Mouse (Mus musculus): ENCODE measurements around the gene Zfp92. TPM values are rescaled to one million over a fixed set of nuclear protein-coding genes. Genes with fewer than 3 reads are reported as not detected.
"Not testable (repeated sequence)": the region's sequence is repeated elsewhere in the genome, so short reads cannot be mapped to it uniquely, and the experiment has no call there.

The Zfp92 gene
- total RNA-seq (2014; fragmentation: Nextera tagmentation) = 0.04 TPM in 1 of 2 replicates, not detected in the other
- not detected in 2 replicates for total RNA-seq (2017)

DNA sequence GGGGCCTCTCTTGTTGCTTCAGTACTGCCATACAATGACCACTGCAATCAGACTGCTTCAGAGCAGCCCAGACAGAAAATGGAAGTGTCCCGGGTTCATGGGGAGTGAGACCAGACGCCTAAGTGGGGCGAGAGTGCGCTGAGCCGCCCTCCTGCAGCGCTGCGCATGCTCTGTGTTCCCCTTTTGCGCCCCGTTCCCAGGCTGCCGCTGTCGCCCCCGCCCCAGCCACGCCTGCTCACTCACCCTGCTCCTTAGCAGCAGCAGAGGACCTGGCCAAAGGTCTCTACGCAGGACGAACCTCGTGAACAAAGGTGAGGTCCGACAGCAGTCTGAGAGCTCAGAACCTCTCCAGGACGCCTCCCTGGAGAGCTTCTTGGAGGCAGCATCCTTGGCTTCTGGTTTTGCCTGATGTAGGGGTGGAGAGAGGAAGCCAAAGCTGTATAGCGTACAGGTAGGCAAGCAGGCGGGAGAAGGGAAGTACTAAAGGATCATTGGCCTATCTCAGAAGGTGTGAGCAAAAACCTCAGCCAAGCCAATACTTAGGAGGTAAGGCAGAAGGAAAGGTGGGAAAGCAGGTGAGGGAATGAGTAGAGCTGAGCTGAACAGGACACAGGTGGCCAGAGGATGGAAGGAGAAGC lies at the start of gene Zfp92:
Gene Zfp92, plus strand, starts transcription at position 217 of the 638 bp plus-strand sequence.
- ATAC-seq (replicated peaks; ENCODE audit: low FRiP score, low TSS enrichment, poor library complexity, severe bottlenecking) = 0 out of 2 replicates have a peak, but pooled peaks have one; percentile 30

DNA sequence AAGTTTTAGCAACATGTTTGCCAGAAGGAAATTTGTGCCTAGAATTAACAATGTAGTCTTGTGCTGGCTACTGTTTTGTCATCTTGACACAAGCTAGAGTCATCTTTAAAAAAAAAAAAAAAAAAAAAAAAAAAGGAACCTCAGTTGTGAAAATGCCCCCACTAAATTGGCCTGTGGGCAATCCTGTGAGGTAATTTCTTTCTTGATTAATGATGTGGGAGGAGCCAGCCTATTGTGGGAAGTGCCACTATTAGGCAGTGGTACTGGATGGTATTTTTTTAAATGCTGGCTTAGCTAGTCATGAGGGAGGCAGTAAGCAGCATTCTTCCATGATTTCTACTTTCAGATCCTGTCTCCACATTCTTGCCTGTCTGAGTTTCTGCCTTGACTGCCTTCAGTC lies 47.6 kb upstream of the Zfp92 start:
- no peak for ATAC-seq (replicated peaks; ENCODE audit: low FRiP score, low TSS enrichment, poor library complexity, severe bottlenecking)

DNA sequence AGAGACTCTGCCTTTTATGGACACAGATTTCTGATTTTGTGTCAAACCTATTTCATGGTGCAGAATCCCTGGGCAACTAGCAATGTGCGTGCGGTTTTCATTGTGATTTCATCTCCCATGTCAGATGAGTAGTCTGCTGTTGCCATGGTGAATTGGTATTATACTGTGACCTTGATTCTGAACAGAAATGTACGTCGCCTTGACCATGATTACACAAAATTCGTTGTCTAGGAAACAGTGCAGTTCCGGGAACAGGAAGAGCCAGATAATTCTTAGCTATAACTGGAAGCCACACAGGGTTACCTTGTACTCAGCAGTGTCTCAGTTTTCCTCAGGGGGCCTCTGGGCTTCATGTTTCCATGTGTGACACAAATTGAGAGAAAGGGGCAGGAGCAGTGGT lies 26.5 kb upstream of the Zfp92 start:
- ATAC-seq (replicated peaks; ENCODE audit: low FRiP score, low TSS enrichment, poor library complexity, severe bottlenecking) = no peak

DNA sequence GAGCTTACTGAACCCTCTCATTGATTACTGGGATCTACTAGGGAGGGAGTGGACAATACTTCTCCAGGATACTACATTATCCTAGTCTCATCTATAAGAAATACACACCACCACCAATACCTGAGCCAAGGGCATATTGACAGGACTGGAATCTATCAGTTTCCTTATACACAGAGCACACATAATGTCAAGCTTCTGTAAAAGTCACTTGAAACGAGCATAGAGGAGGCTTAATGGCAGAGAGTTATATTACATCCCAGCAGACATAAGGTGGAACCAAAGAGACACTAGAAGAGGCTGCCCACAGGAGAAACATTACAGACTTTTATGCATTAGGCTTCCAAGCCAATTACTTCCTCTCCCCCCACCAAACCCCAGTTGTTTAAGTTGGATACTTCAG lies 26.0 kb upstream of the Zfp92 start:
- ATAC-seq (replicated peaks; ENCODE audit: low FRiP score, low TSS enrichment, poor library complexity, severe bottlenecking) = no peak

DNA sequence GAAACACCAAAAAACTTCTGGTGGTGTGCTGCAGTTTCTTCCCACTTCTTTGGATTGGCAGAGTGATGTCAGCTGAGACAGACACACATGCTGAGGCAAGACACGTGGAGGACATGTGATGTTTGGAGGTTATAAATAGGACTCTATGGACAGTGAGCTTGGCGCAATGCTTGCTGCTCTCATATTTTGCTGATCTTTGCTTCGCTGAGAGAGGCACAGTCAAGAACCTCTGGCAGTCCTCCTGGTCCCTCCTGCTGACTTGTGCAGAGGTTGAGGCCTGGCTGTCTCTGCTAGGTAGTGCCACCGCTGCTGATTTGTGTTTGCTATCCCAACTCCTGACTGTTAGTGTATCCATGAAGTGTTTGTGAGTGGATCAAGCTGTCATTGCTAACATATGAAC lies 19.4 kb upstream of the Zfp92 start:
- no peak for ATAC-seq (replicated peaks; ENCODE audit: low FRiP score, low TSS enrichment, poor library complexity, severe bottlenecking)

DNA sequence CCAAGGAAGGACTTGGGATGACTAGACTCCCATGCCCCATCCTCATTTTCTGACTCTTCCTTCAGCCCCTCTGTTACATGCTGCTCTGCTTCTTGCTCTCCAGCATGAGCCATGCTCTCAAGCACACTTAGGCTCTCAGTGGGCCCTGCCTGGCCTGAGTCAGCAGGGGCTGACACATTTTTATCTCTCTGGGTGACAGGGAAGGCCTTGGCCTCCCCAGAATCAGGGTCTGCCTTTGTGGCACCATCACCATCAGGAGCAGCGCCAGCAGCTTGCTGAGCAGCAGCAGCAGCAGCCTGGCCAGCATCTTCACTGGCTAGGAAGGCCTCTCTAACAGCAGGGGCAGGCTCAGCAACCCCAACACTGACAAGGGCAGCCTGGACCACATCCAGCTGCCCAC lies 14.4 kb upstream of the Zfp92 start:
- no peak for ATAC-seq (replicated peaks; ENCODE audit: low FRiP score, low TSS enrichment, poor library complexity, severe bottlenecking)

DNA sequence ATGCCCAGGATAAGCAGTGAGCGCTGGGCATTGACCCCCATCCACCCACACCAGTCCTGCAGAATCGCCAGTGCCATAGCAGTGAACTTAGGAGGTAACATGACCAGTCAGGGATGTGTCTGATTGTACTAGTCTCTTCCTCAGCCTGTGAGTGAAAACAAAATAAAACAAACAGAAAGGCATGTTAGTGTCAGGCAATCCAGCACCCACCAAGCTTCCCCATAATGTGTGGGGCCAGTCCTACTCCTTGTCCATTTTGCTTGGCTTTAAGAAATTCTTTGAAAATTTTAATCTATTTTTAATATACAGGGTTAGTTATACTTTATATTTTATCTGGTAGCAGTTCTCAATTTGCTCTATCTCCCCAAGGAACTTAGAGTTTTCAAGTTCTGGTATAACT lies 12.3 kb upstream of the Zfp92 start, which contains the start of gene Gm18336:
Gene Gm18336, minus strand, starts transcription at position 101 of the 400 bp plus-strand sequence.
- ATAC-seq (replicated peaks; ENCODE audit: low FRiP score, low TSS enrichment, poor library complexity, severe bottlenecking) = not testable (repeated sequence)

DNA sequence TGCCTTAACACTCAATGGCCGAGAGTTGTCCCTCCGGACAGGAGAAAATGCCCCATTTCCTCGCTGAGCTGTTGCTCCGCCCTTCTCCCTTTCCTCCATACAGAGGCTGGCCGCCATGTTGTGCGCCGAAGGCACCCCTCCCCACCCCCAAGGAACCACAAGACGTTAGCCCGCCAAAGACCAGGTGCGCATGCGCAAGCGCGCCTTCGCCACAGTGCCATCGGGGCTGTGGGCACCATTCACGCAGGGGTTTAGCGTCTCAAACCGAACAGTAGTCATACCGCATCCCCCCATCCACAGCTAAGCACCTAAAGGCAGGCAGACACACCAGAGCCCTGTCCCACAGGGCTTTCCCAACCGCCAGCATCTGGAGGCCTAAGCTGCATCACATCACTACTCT lies 9.9 kb upstream of the Zfp92 start:
- ATAC-seq (replicated peaks; ENCODE audit: low FRiP score, low TSS enrichment, poor library complexity, severe bottlenecking) = no peak

DNA sequence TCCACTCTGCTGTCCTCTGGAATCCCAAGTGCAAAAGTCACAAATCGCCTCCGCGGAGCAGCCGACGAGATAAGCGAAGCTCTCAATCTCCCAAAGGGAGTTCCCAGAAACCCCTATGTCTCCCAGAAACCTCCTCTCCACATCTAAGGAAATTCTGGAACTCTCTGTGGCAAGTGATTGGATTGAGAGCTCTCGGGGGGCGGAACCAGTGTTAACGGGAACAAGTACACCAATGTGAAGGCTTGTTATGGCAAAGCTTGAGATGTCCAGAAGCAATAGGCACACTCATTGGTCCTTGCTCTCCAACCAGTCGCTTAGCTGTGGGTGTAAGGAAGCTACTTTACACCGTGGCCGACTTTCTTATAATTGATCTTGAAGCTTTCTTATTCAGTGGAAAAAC lies 9.3 kb upstream of the Zfp92 start:
- ATAC-seq (replicated peaks; ENCODE audit: low FRiP score, low TSS enrichment, poor library complexity, severe bottlenecking) = no peak

DNA sequence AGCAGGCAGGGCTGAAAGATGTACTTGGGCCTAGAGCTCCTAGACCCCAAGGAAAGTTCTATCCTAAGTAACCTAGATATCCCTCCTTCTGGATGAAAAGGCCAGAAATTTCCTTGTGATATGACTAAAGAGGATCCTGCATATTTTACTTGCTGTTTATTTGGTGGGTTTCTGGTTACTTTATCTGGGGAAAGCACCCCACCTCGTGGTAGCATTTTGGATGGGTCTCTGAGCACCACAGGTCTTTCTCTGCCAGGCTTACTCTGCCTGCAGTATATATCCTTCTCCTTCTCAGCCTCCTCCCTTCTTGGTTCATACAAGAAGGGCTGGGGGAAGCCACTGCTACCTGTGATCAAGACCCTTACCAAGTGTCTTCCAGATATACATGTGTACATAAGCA lies 1.9 kb downstream of the Zfp92 start:
- no peak for ATAC-seq (replicated peaks; ENCODE audit: low FRiP score, low TSS enrichment, poor library complexity, severe bottlenecking)

DNA sequence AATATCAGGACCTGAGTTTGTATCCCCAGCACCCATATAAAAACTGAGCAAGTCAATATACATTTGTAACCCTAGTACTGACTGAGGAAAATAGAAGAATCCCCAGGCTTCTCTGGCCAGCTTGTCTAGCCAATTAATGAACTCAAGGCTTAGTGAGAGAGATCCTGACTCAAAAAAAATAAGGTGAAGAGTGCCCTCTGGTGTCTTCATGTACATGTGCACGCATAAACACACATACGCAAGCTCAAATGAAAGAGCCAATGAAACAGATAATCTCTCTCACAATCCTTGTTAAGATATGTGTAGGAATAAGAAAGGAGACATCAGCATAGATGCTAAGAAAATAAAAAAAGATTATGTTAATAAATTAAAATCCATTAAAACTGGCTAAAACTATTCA lies 19.1 kb downstream of the Zfp92 start:
- peak; percentile 47; the same call in 1 of the 2 replicates for ATAC-seq (replicated peaks; ENCODE audit: low FRiP score, low TSS enrichment, poor library complexity, severe bottlenecking)

DNA sequence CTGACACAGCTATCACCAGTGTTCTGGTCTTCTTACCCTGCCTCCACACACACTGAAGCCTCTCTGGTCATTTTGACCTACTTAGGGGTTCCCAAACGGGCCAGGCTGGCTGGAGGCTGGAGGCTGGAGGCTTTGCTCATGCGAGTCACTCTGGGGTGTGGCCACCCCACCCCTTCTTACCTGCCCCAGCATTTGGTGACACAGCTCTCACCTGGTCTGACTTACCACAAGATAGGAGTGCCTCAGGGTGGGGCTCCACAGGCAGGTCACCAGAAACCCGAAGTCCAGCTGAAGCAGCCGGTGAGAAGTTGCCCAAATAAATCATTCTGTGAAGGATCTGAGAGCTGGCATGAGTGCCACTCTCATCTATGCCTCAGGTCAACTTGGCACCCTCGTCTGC lies 22.0 kb downstream of the Zfp92 start:
- no peak for ATAC-seq (replicated peaks; ENCODE audit: low FRiP score, low TSS enrichment, poor library complexity, severe bottlenecking)

DNA sequence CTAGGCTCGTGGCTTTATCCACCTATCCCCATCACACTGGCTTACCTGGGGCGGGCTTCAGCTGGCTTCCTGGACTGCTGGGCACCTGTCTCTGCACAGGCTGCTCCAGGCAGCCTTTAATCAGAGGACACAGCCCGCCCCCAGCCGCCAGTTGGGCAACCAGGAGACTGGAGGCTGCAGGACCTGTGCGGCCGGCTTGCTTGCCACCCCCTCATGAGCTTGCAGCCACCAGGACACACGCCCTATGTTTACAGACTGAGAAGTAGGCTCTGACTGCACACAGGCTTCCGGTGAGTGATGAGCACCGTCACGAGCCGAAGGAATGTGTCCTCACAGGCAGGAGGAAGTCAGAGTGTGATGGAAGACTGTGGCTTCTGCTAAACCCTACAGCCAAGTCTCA lies 24.4 kb downstream of the Zfp92 start, which contains the start of gene Trex2:
Gene Trex2, minus strand, starts transcription at position 93 of the 400 bp plus-strand sequence.
- no peak for ATAC-seq (replicated peaks; ENCODE audit: low FRiP score, low TSS enrichment, poor library complexity, severe bottlenecking)

DNA sequence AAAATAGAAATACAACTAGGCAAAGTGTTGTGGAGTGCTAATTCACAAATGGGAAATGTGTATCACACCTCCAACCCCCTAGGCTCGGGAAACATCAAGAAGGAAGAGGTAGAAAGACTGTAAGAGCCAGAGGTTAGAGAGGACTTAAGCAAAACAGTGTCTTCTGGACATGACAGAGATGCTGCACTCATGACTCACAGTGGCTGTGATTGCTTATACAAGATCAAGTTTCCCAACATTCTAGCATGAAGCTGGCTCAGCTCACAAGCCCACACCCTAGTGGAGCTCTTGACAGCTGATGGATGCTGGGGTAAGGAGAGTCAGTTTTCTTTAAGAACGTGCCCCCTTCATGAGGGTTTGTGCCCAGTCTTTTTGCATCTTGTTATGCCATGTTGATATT lies 30.5 kb downstream of the Zfp92 start:
- ATAC-seq (replicated peaks; ENCODE audit: low FRiP score, low TSS enrichment, poor library complexity, severe bottlenecking) = no peak

DNA sequence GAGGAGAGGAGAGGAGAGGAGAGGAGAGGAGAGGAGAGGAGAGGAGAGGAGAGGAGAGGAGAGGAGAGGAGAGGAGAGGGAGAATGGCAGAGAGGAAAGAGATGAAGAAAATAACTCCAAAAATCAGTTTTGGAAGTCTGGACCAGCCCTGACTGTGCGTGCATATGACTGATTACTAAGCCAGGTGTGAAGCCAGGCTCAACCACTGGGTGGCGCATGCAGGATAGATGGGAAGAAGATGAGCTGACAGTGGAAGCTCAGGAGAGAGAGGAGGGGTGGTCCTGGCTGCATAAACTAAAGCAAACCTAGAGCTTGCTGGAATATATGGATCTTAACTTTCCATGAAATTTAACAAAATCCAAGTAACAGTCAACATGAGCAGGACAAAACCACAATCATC lies 41.1 kb downstream of the Zfp92 start:
- no peak for ATAC-seq (replicated peaks; ENCODE audit: low FRiP score, low TSS enrichment, poor library complexity, severe bottlenecking)

DNA sequence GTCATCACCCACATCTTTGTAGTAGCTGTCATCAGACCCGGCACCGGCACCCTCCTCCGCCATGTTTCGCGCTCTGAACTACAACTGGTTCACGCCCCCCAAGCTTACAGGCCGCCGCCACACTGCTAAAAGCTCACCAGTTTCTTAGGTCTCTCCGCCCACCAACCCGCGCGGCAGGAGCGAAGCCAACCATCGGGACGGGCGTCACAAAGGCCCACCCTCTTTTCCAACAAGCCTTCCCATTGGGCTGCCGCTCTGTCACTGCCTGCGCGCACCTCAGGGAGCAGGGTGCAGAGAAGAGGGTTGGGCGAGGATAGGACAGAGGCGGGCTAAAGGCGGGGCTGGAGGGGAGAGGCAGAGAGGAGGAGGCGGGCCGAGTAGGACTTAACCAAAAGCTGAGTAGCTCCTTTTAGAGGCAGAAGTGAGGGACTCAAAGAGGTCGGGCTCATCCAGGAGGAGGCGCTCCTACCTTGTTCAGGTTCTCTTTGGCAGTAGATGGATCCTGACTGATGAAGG lies 48.0 kb downstream of the Zfp92 start, which contains the start of gene Haus7:
Gene Haus7, minus strand, starts transcription at position 168 of the 516 bp plus-strand sequence.
- ATAC-seq (replicated peaks; ENCODE audit: low FRiP score, low TSS enrichment, poor library complexity, severe bottlenecking) = peak; percentile 100

DNA sequence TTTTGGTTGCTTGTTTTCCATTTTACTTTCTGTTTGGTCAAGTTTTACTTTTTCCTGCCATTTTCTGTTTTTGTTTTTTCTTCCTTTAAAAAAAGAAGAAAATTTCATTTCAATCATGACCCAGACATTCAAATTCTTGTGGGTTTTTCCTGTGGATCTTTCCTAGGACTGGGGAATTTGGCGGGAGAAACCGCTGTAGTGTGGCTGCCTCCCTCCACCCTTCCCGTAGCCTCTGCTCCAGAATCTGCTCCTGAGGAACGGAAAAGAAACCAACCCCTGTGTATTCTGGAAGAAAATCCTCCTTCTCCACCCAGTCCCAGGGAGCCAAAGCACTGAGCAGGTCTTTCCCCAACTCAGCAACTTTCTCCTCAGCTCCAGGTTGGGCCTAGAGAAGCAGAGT lies 49.9 kb downstream of the Zfp92 start:
- no peak for ATAC-seq (replicated peaks; ENCODE audit: low FRiP score, low TSS enrichment, poor library complexity, severe bottlenecking)

DNA sequence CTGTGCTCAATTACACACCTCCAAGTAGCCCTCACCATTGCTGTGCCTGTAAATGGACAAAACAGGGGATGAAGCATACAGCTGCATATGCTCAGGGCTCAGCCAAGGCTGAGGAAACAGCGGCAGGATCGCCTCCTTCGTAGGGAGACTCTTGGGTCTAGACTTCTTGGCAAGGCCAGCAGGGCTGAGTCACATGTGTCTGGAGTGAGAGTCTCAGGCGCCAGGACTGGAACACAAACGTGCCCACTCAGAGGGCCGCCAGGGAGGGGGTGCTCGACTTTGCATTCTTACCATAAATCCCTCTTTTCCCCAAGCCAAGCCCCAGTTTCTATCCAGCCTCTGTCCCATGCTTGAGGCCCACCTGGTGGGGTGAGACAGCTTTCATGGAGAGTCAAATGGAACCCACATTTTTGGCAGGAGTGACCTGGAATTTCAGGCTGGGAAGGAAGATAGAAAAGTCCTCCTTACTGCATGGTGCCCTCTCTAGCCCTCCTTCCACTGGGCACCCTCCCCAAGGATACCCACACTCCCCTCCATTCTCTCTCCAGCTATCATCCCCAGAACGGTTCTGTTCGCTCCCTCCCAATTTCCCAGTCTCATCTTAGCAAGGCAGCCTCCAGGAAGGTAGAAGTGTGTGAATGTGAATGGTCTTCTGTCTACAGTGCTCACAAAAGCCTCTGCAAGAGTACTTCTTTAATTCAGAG lies 54.7 kb downstream of the Zfp92 start:
- ATAC-seq (replicated peaks; ENCODE audit: low FRiP score, low TSS enrichment, poor library complexity, severe bottlenecking) = no peak

DNA sequence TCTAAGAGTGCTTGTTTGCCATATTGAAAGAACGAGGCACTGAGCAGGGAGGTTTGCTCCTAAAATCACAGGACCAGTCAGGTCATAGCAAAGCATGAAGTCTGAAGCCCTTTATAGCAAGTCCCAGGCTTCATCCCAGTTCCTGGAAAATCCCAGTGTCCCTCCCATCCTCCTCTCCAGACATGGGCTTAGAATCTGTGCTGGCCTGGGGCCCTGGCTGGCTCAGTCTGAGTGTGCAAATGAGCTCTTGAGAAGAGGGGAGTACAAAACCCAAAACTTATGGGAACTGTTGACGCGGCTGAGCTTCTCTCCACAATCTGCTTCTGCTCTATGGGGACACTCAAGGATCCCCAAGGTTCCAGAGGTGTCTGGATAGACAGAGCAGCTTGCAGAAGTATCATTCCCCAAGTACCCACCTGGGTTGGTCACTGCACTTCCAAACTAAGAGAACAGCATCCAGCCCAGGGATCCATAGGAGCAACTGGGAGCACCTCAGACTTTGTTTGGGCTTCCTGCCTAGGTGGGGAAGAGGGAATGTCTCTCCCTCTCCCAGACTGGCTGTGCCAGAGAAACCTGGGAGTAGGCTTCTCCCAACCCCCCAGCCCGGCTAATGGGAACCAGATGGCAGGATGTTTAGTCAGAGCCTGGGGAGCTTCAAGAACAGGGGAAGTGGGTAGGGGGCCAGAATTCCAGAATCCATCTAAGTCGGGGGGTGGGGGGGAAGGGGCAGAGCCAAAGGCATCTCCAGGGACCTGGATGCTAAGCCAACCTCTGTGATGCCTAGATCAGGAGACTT lies 56.7 kb downstream of the Zfp92 start:
- ATAC-seq (replicated peaks; ENCODE audit: low FRiP score, low TSS enrichment, poor library complexity, severe bottlenecking) = no peak

DNA sequence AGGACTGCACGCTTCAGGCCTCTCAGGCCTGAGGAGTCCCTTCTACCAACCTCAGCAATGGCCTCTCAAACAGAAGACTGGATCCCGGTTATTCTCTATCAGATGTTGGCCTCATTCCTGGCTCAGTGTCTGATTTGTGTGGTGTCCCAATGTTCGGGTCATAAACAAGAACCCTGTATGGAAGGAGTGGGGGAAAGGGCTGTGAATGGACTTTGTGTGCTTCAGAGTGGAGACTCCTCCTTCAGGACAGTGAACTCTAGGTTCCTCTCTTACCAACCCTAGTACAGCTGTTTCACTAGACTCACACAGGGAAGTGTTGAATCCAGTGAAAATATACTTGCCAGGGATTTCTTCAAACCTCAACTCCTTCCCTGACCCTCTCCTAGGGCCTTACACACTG lies 57.4 kb downstream of the Zfp92 start:
- no peak for ATAC-seq (replicated peaks; ENCODE audit: low FRiP score, low TSS enrichment, poor library complexity, severe bottlenecking)
